Mouse (Mus musculus) bone marrow, adult 2 months (tissue): Measurements from ENCODE around the gene Suclg2.

Source experiments
- CTCF ChIP-seq: fragments of 200-500 bp; IDR thresholded peaks from 2 replicates; pipeline ENCODE4 v1.5.1; 2011; ENCODE audit warnings: low read length, control low read depth; ENCODE audit not compliant: control insufficient read depth, insufficient read depth
- POLR2A ChIP-seq: fragments of 200-500 bp; IDR thresholded peaks from 2 replicates; pipeline ENCODE4 v1.6.1; 2011; ENCODE audit warnings: low read depth, mild to moderate bottlenecking, control low read depth, low read length, borderline replicate concordance; ENCODE audit not compliant: control insufficient read depth

GRCm38 (mm10) chr6:95574389-95574788 lies 144.2 kb downstream of the Suclg2 start:
- TF ChIP-seq POLR2A: no peak
- TF ChIP-seq CTCF: no peak
